Comparison of ENCODE assay signal across 9 mouse cellular contexts in genomic region chr11:89978353-89978831, GRCm38 (mm10). TPM values are rescaled to one million over a fixed set of nuclear protein-coding genes. Genes with fewer than 3 reads are reported as not detected.
DNase-seq lines count a peak whose midpoint lies in the region; ATAC-seq and TF ChIP-seq lines count a peak whose summit lies in the region.
"Had no signal": no experiment of that assay in that cellular context is flagged by ENCODE, and none has a peak within 500 bp of the region (broad histone marks: within the 10 kb centered on the region; RNA-seq: fewer than 3 reads in every experiment).

No protein-coding gene starts in this region.

- TF ChIP-seq CTCF in kidney, postnatal 0 days (IDR thresholded peaks at IDR 0.05; ENCODE audit: low read depth), result no peak

- H3K9ac ChIP-seq in heart, embryonic 11.5 days (ENCODE audit: low read depth, low read length), result no peak overlapping the region
- H3K9ac ChIP-seq in kidney, postnatal 0 days (ENCODE audit: low read depth, low read length), result no peak overlapping the region
- H3K9ac ChIP-seq in midbrain, embryonic 14.5 days (replicated peaks; ENCODE audit: low read length), result no peak overlapping the region
- H3K9ac ChIP-seq: liver, embryonic 15.5 days had no signal

- 0 out of 2 replicates have a peak, but pooled peaks have one; percentile 39 for ATAC-seq in common myeloid progenitor, adult 5-6 weeks (replicated peaks; ENCODE audit: low read depth, poor library complexity, severe bottlenecking)
- ATAC-seq in heart, embryonic 11.5 days (replicated peaks; ENCODE audit: insufficient number of reproducible peaks, low FRiP score, low TSS enrichment), result 0 out of 2 replicates have a peak, but pooled peaks have one; percentile 18
- ATAC-seq in kidney, postnatal 0 days (replicated peaks; ENCODE audit: low FRiP score, low read depth), result peak; percentile 61; the same call in 1 of the 2 replicates
- no peak for ATAC-seq in midbrain, embryonic 14.5 days (ENCODE audit: low FRiP score, low TSS enrichment)

- 17% methylated on average over 11 of the region's 11 CpGs for WGBS in heart, embryonic 11.5 days (ENCODE audit: insufficient replicate concordance)
- WGBS in kidney, postnatal 0 days, result 26% methylated on average over 11 of the region's 11 CpGs
- WGBS in midbrain, embryonic 14.5 days, result 18% methylated on average over 11 of the region's 11 CpGs

- no peak overlapping the region for H3K4me3 ChIP-seq in heart, embryonic 11.5 days (ENCODE audit: low read depth, low read length)
- H3K4me3 ChIP-seq in kidney, postnatal 0 days (replicated peaks; ENCODE audit: low read depth, low read length), result no peak overlapping the region
- H3K4me3 ChIP-seq in midbrain, embryonic 14.5 days (replicated peaks; ENCODE audit: low read depth, low read length), result no peak overlapping the region
- H3K4me3 ChIP-seq: liver, embryonic 15.5 days had no signal

- H3K27ac ChIP-seq in heart, embryonic 11.5 days (ENCODE audit: low read depth, low read length), result peak overlapping the region; percentile 22; the same call in 1 of the 2 replicates
- H3K27ac ChIP-seq in kidney, postnatal 0 days, result peak overlapping the region; percentile 72
- no peak overlapping the region for H3K27ac ChIP-seq in midbrain, embryonic 14.5 days (replicated peaks; ENCODE audit: low read depth, low read length)
- H3K27ac ChIP-seq: liver, embryonic 15.5 days had no signal

- peaks cover 15% of the 10 kb centered on the region for H3K4me1 ChIP-seq in heart, embryonic 11.5 days (ENCODE audit: control insufficient read depth, insufficient read depth, low read length)
- H3K4me1 ChIP-seq in kidney, postnatal 0 days (replicated peaks; ENCODE audit: insufficient read depth, low read length), result peaks cover 5% of the 10 kb centered on the region; the same call in 1 of the 2 replicates
- H3K4me1 ChIP-seq in midbrain, embryonic 14.5 days (ENCODE audit: control insufficient read depth, insufficient read depth, low read length), result peaks cover 14% of the 10 kb centered on the region
- H3K4me1 ChIP-seq: liver, embryonic 15.5 days had no signal

- DNase-seq in adrenal gland, adult 2 months, result peak; percentile 60
- peak; percentile 52 for DNase-seq in kidney, postnatal 0 days (ENCODE audit: low spot score)
- peak; percentile 47 for DNase-seq in midbrain, embryonic 14.5 days
- no peak for DNase-seq in left cerebral cortex, adult 18-20 months (ENCODE audit: low spot score in 2 of 2)
- no peak for DNase-seq in thymus, postnatal 36 days
- DNase-seq in cerebellum, postnatal 4 days (ENCODE audit: low spot score in 2 of 2), result no peak

- no peaks in the 10 kb centered on the region for H3K36me3 ChIP-seq in heart, embryonic 11.5 days (ENCODE audit: control insufficient read depth, insufficient read depth, low read length)
- no peaks in the 10 kb centered on the region for H3K36me3 ChIP-seq in kidney, postnatal 0 days (ENCODE audit: insufficient read depth, low read length)
- no peaks in the 10 kb centered on the region for H3K36me3 ChIP-seq in midbrain, embryonic 14.5 days (ENCODE audit: control insufficient read depth, insufficient read depth, low read length)
- H3K36me3 ChIP-seq: liver, embryonic 15.5 days had no signal

- H3K9me3 ChIP-seq in heart, embryonic 11.5 days (replicated peaks; ENCODE audit: control insufficient read depth, low read length), result no peaks in the 10 kb centered on the region
- no peaks in the 10 kb centered on the region for H3K9me3 ChIP-seq in kidney, postnatal 0 days (replicated peaks; ENCODE audit: low read length)
- no peaks in the 10 kb centered on the region for H3K9me3 ChIP-seq in midbrain, embryonic 14.5 days (ENCODE audit: control insufficient read depth, low read length)
- H3K9me3 ChIP-seq: liver, embryonic 15.5 days had no signal

- H3K4me2 ChIP-seq in heart, embryonic 11.5 days, result peak overlapping the region; percentile 42
- no peak overlapping the region for H3K4me2 ChIP-seq in kidney, postnatal 0 days (ENCODE audit: low read length)
- peak overlapping the region; percentile 31 for H3K4me2 ChIP-seq in midbrain, embryonic 14.5 days (ENCODE audit: low read length)
- H3K4me2 ChIP-seq: liver, embryonic 15.5 days had no signal

- H3K27me3 ChIP-seq in heart, embryonic 11.5 days (ENCODE audit: control insufficient read depth, insufficient read depth, low read length), result no peaks in the 10 kb centered on the region
- no peaks in the 10 kb centered on the region for H3K27me3 ChIP-seq in kidney, postnatal 0 days (ENCODE audit: insufficient read depth, low read length)
- H3K27me3 ChIP-seq in midbrain, embryonic 14.5 days (ENCODE audit: control insufficient read depth, insufficient read depth, low read length), result no peaks in the 10 kb centered on the region
- H3K27me3 ChIP-seq: liver, embryonic 15.5 days had no signal

RNA-seq across cellular contexts. Expression of gene Pctp, which starts 24.3 kb away (rescaled TPM):
- total RNA-seq in adrenal gland, adult 2 months (2021), result 1 to 10 TPM; 7.6 to 9.7 TPM
- 1.2 and 1.3 TPM in 2 replicates for polyA plus RNA-seq in adrenal gland, adult 2 months (2012; rRNA removed)
- 31.2 and 31.8 TPM in 2 replicates for total RNA-seq in common myeloid progenitor, adult 5-6 weeks (2017)
- 13.6 and 22.7 TPM in 2 replicates for polyA plus RNA-seq in heart, embryonic 11.5 days (2014; fragmentation: Nextera tagmentation; extraction: Ambion mirVana)
- polyA plus RNA-seq in kidney, postnatal 0 days (2015; fragmentation: Nextera tagmentation; extraction: Ambion mirVana), result 11.7 and 13.9 TPM in 2 replicates
- 0.61 and 1.3 TPM in 2 replicates for polyA plus RNA-seq in midbrain, embryonic 14.5 days (2014; fragmentation: Nextera tagmentation; extraction: Ambion mirVana)
- 1 to 10 TPM in 1 of 2 experiments, under 1 TPM in 1; 0.86 to 1.3 TPM for total RNA-seq in left cerebral cortex, adult 18-20 months (2021)

RNA-seq across cellular contexts. Expression of gene Tmem100, which starts 51.8 kb away (rescaled TPM):
- total RNA-seq in adrenal gland, adult 2 months (2021), result 1 to 10 TPM; 4.1 to 4.4 TPM
- polyA plus RNA-seq in adrenal gland, adult 2 months (2012; rRNA removed), result 1.1 and 1.5 TPM in 2 replicates
- 0.27 TPM in 1 of 2 replicates, not detected in the other for total RNA-seq in common myeloid progenitor, adult 5-6 weeks (2017)
- polyA plus RNA-seq in heart, embryonic 11.5 days (2014; fragmentation: Nextera tagmentation; extraction: Ambion mirVana), result 15.6 and 17.2 TPM in 2 replicates
- 37.3 and 37.9 TPM in 2 replicates for polyA plus RNA-seq in kidney, postnatal 0 days (2015; fragmentation: Nextera tagmentation; extraction: Ambion mirVana)
- polyA plus RNA-seq in midbrain, embryonic 14.5 days (2014; fragmentation: Nextera tagmentation; extraction: Ambion mirVana), result 5.9 and 8.7 TPM in 2 replicates
- 10 to 100 TPM; 12.3 to 18.2 TPM for total RNA-seq in left cerebral cortex, adult 18-20 months (2021)

Comparison
In these comparisons a context has a peak if more than half of its experiments do, and no peak if none do; other contexts are left out.
1. DNase-seq: peak in adrenal gland, adult 2 months (single experiment), kidney, postnatal 0 days (single experiment) and midbrain, embryonic 14.5 days (single experiment); none in left cerebral cortex, adult 18-20 months (0 of 2), thymus, postnatal 36 days (0 of 2) and cerebellum, postnatal 4 days (0 of 2).